Mouse (Mus musculus) ES-Bruce4 (cell line): Measurements from ENCODE around the gene Spns2. TPM values are rescaled to one million over a fixed set of nuclear protein-coding genes. Genes with fewer than 3 reads are reported as not detected.
A peak's percentile ranks its signal among the peaks of the same experiment; 100 is the strongest.

ENCODE experiments used
- H3K27ac ChIP-seq: 2 replicates; pipeline ENCODE4 v1.5.1; 2012; ENCODE audit warnings: low read length, inconsistent platforms; ENCODE audit not compliant: insufficient read depth
- H3K27me3 ChIP-seq: 2 replicates; pipeline ENCODE4 v1.6.1; 2012; ENCODE audit warnings: mild to moderate bottlenecking, low read length, inconsistent platforms; ENCODE audit not compliant: control insufficient read depth, poor library complexity, insufficient read depth, severe bottlenecking
- H3K36me3 ChIP-seq: 2 replicates; pipeline ENCODE4 v1.6.1; 2012; ENCODE audit warnings: inconsistent platforms, mild to moderate bottlenecking, low read length, moderate library complexity; ENCODE audit not compliant: control insufficient read depth, poor library complexity, insufficient read depth, severe bottlenecking
- H3K4me1 ChIP-seq: one replicate; pipeline ENCODE4 v1.8.1; 2011; ENCODE audit warnings: low read length; ENCODE audit not compliant: control insufficient read depth, insufficient read depth
- H3K4me3 ChIP-seq: 2 replicates; pipeline ENCODE4 v1.5.1; 2011; ENCODE audit warnings: low read depth, mild to moderate bottlenecking, low read length
- H3K9ac ChIP-seq: 2 replicates; pipeline ENCODE4 v1.6.1; 2012; ENCODE audit warnings: low read depth, mild to moderate bottlenecking, inconsistent platforms; ENCODE audit not compliant: poor library complexity, severe bottlenecking
- H3K9me3 ChIP-seq: replicated peaks from 2 replicates; pipeline ENCODE4 v1.6.1; 2012; ENCODE audit warnings: mild to moderate bottlenecking, low read length, inconsistent platforms; ENCODE audit not compliant: control insufficient read depth, poor library complexity, insufficient read depth, severe bottlenecking
- CTCF ChIP-seq: IDR thresholded peaks from one replicate; pipeline ENCODE4 v1.8.1; 2011; ENCODE audit warnings: low read depth, low read length
- EP300 ChIP-seq: IDR thresholded peaks from 2 replicates; pipeline ENCODE4 v1.6.1; 2011; ENCODE audit warnings: low read depth, low read length; ENCODE audit not compliant: insufficient read depth
- POLR2A ChIP-seq: IDR thresholded peaks from one replicate; pipeline ENCODE4 v1.8.1; 2011; ENCODE audit warnings: low read length; ENCODE audit not compliant: insufficient read depth
- polyA plus RNA-seq: library from polyadenylated mRNA; stranded (reverse); fragments of >200 nt; gene quantifications from 2 replicates; pipeline ENCODE4 v1.2.4, GENCODE M21; 2011; ENCODE audit warnings: low read depth; ENCODE audit not compliant: missing spikeins, insufficient read depth, insufficient read length

Spns2 gene
- polyA plus RNA-seq, 1 experiment, result 0.48 TPM

DNA sequence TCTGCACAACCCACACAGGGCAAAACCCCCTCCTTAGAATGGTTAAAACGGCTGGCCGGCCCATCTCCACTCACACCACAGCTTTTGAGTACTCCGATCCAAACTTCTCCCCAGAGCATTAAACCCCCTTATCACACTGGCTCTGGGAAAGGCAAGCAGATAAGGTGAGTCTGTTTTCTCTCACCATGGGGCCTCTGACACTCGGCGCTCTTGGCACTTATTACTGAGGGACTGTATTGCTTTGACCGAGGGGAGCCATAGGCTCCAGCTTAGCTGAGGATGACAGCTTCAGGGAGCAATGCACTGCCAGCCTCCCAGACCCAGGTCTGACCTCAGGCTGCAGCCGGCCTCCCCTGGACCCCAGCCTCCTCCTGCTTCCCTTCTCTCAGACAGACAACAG, 82.1 kb downstream of the Spns2 start:
- Histone ChIP-seq H3K9me3 (no peaks in the 10 kb centered on the region), H3K27me3 (no peaks in the 10 kb centered on the region), H3K4me3 (no peak overlapping the region), H3K27ac (no peak overlapping the region), H3K4me1 (peaks cover 12% of the 10 kb centered on the region), H3K9ac (no peak overlapping the region), H3K36me3 (no peaks in the 10 kb centered on the region)
- TF ChIP-seq CTCF, result no peak
- TF ChIP-seq EP300, result no peak
- no peak for TF ChIP-seq POLR2A

DNA sequence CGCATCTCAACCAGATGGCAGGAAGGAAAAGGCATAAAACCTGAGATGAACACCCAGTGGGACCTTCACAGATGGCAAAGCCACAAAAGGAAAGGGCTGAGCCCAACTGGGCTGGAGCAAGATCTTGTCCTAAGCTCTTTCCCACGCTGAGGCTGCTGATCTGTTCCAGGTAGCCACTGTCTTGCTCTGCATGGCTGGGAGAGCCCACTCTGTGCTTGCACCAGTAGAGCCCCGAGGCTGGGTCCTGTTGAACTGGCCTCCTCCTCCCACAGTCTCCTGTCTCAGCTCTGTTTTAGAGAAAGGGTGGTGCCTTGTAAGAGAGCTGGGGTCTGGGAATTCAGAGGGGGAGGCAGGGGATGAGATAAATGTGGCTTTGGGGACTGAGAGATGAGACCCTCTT, 82.6 kb downstream of the Spns2 start:
- no peak overlapping the region for H3K9ac ChIP-seq
- no peak overlapping the region for H3K4me3 ChIP-seq
- H3K36me3 ChIP-seq, result no peaks in the 10 kb centered on the region
- peaks cover 12% of the 10 kb centered on the region for H3K4me1 ChIP-seq
- no peaks in the 10 kb centered on the region for H3K27me3 ChIP-seq
- no peaks in the 10 kb centered on the region for H3K9me3 ChIP-seq
- H3K27ac ChIP-seq, result no peak overlapping the region
- TF ChIP-seq EP300, result no peak
- no peak for TF ChIP-seq POLR2A
- TF ChIP-seq CTCF, result no peak

DNA sequence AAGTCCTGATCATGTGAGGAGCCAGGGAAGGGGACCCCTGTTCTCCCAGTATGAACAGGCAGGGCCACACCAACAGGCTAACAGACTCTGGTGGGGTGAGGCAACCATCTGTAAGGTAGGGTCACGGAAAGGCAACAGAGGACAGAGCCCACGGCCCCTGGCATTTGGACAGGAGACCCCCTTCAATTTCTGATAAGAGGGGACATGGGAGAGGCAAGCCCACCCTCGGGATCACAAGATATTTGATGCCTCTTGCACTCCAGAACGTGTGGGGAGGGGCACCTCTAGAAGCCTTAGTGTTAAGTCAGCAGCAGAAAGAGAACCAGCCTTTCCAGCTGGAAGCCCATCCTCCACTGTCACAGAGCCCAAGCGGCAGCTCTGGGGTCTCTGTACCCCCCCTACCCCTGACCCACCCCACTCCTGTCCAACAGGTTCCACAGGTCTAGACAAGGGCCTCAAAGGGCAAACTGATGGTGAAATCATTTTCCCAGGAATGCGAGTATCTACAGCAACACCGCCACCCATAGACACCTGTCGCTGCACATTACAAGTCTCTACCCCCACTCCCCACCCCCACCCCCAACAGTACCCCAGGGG, 83.5 kb downstream of the Spns2 start:
- Histone ChIP-seq H3K27ac (no peak overlapping the region), H3K4me3 (no peak overlapping the region), H3K36me3 (no peaks in the 10 kb centered on the region), H3K9me3 (no peaks in the 10 kb centered on the region), H3K9ac (no peak overlapping the region), H3K4me1 (peaks cover 15% of the 10 kb centered on the region), H3K27me3 (no peaks in the 10 kb centered on the region)
- TF ChIP-seq CTCF (no peak), EP300 (no peak), POLR2A (no peak)

DNA sequence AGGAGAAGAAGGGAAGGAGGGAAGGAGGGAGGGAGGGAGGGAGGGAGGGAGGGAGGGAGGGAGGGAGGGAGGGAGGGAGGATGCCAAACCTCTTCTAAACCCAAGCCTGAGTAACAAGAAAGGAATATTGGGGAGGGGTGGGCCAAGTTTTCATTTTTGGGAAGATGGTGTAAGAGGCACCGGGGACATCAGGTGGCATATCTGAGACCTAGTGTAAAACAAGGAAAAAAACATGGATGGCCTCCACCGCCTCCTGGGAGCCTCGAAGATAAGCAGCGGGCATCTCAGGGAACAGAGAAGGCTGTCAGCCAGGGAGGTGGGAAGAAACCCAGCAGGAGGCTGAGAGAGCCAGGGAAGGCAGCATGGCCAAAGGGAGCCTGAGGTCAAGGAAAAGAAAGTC, 84.2 kb downstream of the Spns2 start:
- Histone ChIP-seq H3K27ac (no peak overlapping the region), H3K9ac (no peak overlapping the region), H3K4me1 (peaks cover 19% of the 10 kb centered on the region), H3K9me3 (no peaks in the 10 kb centered on the region), H3K36me3 (no peaks in the 10 kb centered on the region), H3K27me3 (no peaks in the 10 kb centered on the region), H3K4me3 (no peak overlapping the region)
- TF ChIP-seq CTCF, result no peak

DNA sequence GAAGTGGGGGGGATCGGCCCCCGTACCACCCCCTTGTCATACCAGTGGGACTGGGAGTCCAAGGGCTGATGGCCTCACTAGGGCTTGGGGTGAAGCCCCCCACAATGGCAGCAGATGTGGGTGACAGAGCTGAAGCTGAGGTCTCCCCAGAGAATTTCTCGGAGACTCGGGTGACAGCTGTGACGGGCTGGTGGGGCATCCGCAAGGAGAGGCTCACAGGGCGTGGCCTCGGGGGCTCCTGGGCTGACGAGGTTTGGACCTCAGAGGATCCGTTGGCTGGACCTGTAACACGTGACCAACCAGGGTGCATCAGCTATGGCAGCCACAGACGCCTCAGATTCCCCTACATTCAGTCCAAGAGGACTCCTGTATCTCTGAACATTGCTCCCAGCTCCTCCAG, 86.7 kb downstream of the Spns2 start:
- H3K27ac ChIP-seq, result no peak overlapping the region
- H3K9me3 ChIP-seq, result no peaks in the 10 kb centered on the region
- TF ChIP-seq CTCF, result no peak
- TF ChIP-seq POLR2A, result no peak
- no peak for TF ChIP-seq EP300
- H3K36me3 ChIP-seq, result peaks cover 2% of the 10 kb centered on the region; the same call in 1 of the 2 replicates
- no peak overlapping the region for H3K4me3 ChIP-seq
- no peak overlapping the region for H3K9ac ChIP-seq
- H3K4me1 ChIP-seq, result peaks cover 23% of the 10 kb centered on the region
- H3K27me3 ChIP-seq, result no peaks in the 10 kb centered on the region

DNA sequence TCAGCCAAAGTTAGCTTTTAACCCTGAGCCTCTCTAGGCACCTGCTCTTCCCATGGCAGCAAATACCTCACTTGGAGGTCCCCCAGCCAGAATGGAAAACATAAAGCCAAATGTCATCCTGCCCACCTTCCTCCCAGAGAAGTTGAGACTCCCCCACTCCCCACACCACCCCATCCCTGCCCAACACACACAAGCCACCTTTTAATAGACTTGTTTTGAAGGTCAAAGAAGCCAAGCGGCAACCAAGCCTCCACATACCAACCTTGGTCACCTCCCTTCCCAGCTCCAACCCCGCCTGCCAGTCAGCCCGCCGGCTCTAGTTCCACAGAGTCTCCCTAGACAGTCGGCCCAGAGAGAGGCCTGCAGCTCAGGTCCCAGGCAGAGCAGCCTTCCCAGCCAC, 87.7 kb downstream of the Spns2 start:
- no peaks in the 10 kb centered on the region for H3K27me3 ChIP-seq
- H3K4me1 ChIP-seq, result peaks cover 23% of the 10 kb centered on the region
- H3K27ac ChIP-seq, result peak overlapping the region; percentile 0; the same call in 1 of the 2 replicates
- no peak for TF ChIP-seq POLR2A
- TF ChIP-seq EP300, result no peak
- no peak for TF ChIP-seq CTCF
- no peak overlapping the region for H3K9ac ChIP-seq
- H3K9me3 ChIP-seq, result no peaks in the 10 kb centered on the region
- H3K4me3 ChIP-seq, result no peak overlapping the region
- peaks cover 2% of the 10 kb centered on the region; the same call in 1 of the 2 replicates for H3K36me3 ChIP-seq

Other genes with a start within 250 kb of the Spns2 start
- gene Slc13a5, start 222.7 kb downstream of the Spns2 start, polyA plus RNA-seq, result 0.31 and 1.4 TPM in 2 replicates
- 8.2 and 9.0 TPM in 2 replicates for gene Xaf1, start 188.3 kb downstream of the Spns2 start, polyA plus RNA-seq
- gene Fbxo39, start 175.5 kb downstream of the Spns2 start, polyA plus RNA-seq, result not detected in 2 replicates
- 0.64 and 0.87 TPM in 2 replicates for gene Tekt1, start 127.5 kb downstream of the Spns2 start, polyA plus RNA-seq
- gene Smtnl2, start 78.2 kb downstream of the Spns2 start, polyA plus RNA-seq, result 19.7 and 24.3 TPM in 2 replicates
- not detected in 2 replicates for gene Ggt6, start 54.4 kb downstream of the Spns2 start, polyA plus RNA-seq
- gene Mybbp1a, start 48.5 kb downstream of the Spns2 start, polyA plus RNA-seq, result 296 and 298 TPM in 2 replicates
- 0.15 TPM in 1 of 2 replicates, not detected in the other for gene Spns3, start 60.6 kb upstream of the Spns2 start, polyA plus RNA-seq
- 36.6 and 43.0 TPM in 2 replicates for gene Ube2g1, start 117.4 kb upstream of the Spns2 start, polyA plus RNA-seq
- 40.0 and 40.2 TPM in 2 replicates for gene Ankfy1, start 200.1 kb upstream of the Spns2 start, polyA plus RNA-seq